Mouse (Mus musculus): ENCODE results near the gene Uchl5. TPM values are rescaled to one million over a fixed set of nuclear protein-coding genes. Genes with fewer than 3 reads are reported as not detected.

Gene Uchl5
- polyA plus RNA-seq, 1 experiment from 2014 or later, result 66.9 TPM

Other genes starting within 250 kb of the Uchl5 start
- 0.21 and 0.27 TPM in 2 replicates for gene B3galt2, start 136.6 kb upstream of the Uchl5 start, polyA plus RNA-seq (2014; fragmentation: Nextera tagmentation; extraction: Ambion mirVana)
- gene Cdc73, start 74.4 kb upstream of the Uchl5 start, polyA plus RNA-seq (2014; fragmentation: Nextera tagmentation; extraction: Ambion mirVana), result 17.8 and 19.4 TPM in 2 replicates
- gene Glrx2, start 60.9 kb upstream of the Uchl5 start, polyA plus RNA-seq (2014; fragmentation: Nextera tagmentation; extraction: Ambion mirVana), result 66.8 and 70.3 TPM in 2 replicates
- 13.2 and 16.7 TPM in 2 replicates for gene Trove2, start 204 bp upstream of the Uchl5 start, polyA plus RNA-seq (2014; fragmentation: Nextera tagmentation; extraction: Ambion mirVana)
- 20.2 and 20.9 TPM in 2 replicates for gene Rgs2, start 226.9 kb downstream of the Uchl5 start, polyA plus RNA-seq (2014; fragmentation: Nextera tagmentation; extraction: Ambion mirVana)

Data from heart, embryonic 11.5 days (tissue).